Comparison of ENCODE assay signal across 30 mouse cellular contexts in the genomic region with DNA sequence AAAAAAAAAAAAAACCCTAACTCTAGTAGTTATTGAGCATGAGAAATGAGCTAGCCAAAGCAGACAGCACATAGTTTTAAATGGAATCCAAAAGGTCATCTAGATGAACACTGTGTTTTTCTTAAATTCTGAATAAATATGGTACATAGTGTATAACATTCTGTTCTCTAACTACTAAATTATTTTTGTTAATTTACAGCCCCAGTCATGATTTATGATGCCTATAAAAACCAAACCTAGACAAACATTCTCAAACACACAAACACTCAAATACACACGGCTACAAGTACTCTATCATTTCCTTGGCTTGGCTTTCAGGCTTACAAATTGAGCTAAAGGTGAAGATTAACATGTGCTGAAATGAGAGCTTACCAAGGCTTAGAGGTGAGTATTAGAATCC.
DNase-seq lines count a peak whose midpoint lies in the region; ATAC-seq lines count a peak whose summit lies in the region.
"Had no signal": no experiment of that assay in that cellular context is flagged by ENCODE, and none has a peak within 500 bp of the region (broad histone marks: within the 10 kb centered on the region; RNA-seq: fewer than 3 reads in every experiment).

No protein-coding gene starts in this region.

- no peak overlapping the region for H3K27ac ChIP-seq in kidney, embryonic 16.5 days (ENCODE audit: low read length)
- H3K27ac ChIP-seq in neural tube, embryonic 15.5 days (replicated peaks) = no peak overlapping the region
- H3K27ac ChIP-seq: embryonic facial prominence, embryonic 12.5 days; embryonic facial prominence, embryonic 15.5 days; forebrain, embryonic 12.5 days; forebrain, embryonic 15.5 days; heart, adult 2 months; heart, embryonic 10.5 days; heart, embryonic 13.5 days; hindbrain, embryonic 14.5 days; hindbrain, postnatal 0 days had no signal

- no peaks in the 10 kb centered on the region; the same call in 1 of the 2 replicates for H3K4me1 ChIP-seq in kidney, embryonic 16.5 days (ENCODE audit: insufficient read depth, low read length)
- no peaks in the 10 kb centered on the region for H3K4me1 ChIP-seq in neural tube, embryonic 15.5 days
- H3K4me1 ChIP-seq: embryonic facial prominence, embryonic 12.5 days; embryonic facial prominence, embryonic 15.5 days; forebrain, embryonic 12.5 days; forebrain, embryonic 15.5 days; heart, embryonic 10.5 days; heart, embryonic 13.5 days had no signal

- 17% methylated on average over 1 of the region's 1 CpGs for WGBS in kidney, embryonic 16.5 days
- 51% methylated on average over 1 of the region's 1 CpGs for WGBS in neural tube, embryonic 15.5 days

- ATAC-seq in kidney, embryonic 16.5 days (ENCODE audit: low FRiP score, low TSS enrichment) = 0 out of 2 replicates have a peak, but pooled peaks have one; percentile 39
- ATAC-seq in neural tube, embryonic 15.5 days (ENCODE audit: low FRiP score) = no peak
- ATAC-seq: forebrain, embryonic 15.5 days; hindbrain, postnatal 0 days; Patski had no signal

- no peak overlapping the region for H3K4me2 ChIP-seq in kidney, embryonic 16.5 days (replicated peaks; ENCODE audit: low read depth, low read length)
- no peak overlapping the region for H3K4me2 ChIP-seq in neural tube, embryonic 15.5 days
- H3K4me2 ChIP-seq: embryonic facial prominence, embryonic 12.5 days; embryonic facial prominence, embryonic 15.5 days; forebrain, embryonic 12.5 days; forebrain, embryonic 15.5 days; heart, embryonic 13.5 days; hindbrain, embryonic 14.5 days had no signal

- H3K27me3 ChIP-seq in kidney, embryonic 16.5 days (ENCODE audit: insufficient read depth, low read length) = no peaks in the 10 kb centered on the region
- no peaks in the 10 kb centered on the region for H3K27me3 ChIP-seq in neural tube, embryonic 15.5 days (replicated peaks)
- H3K27me3 ChIP-seq: CH12.LX; embryonic facial prominence, embryonic 12.5 days; embryonic facial prominence, embryonic 15.5 days; forebrain, embryonic 12.5 days; forebrain, embryonic 15.5 days; heart, embryonic 13.5 days; Patski had no signal

- no peaks in the 10 kb centered on the region for H3K36me3 ChIP-seq in kidney, embryonic 16.5 days (ENCODE audit: insufficient read depth, low read length)
- no peaks in the 10 kb centered on the region for H3K36me3 ChIP-seq in neural tube, embryonic 15.5 days
- H3K36me3 ChIP-seq: embryonic facial prominence, embryonic 12.5 days; embryonic facial prominence, embryonic 15.5 days; forebrain, embryonic 12.5 days; forebrain, embryonic 15.5 days; G1E; heart, embryonic 10.5 days; heart, embryonic 13.5 days had no signal

- DNase-seq in kidney, adult 9 months = peak; percentile 3
- DNase-seq in kidney, adult 8-10 months = no peak
- no peak for DNase-seq in kidney, postnatal 14 days
- DNase-seq in forelimb bud, embryonic 11.5 days (ENCODE audit: low read depth, low spot score) = peak; percentile 17
- DNase-seq: adrenal gland, adult 2 months; adrenal gland, postnatal 14 days; B cell, adult 2 months; cerebellum, adult 11 months; cerebellum, adult 2 months; cerebellum, adult 9-11 months; cerebellum, postnatal 25 days; gastrocnemius, postnatal 10 days; gastrocnemius, postnatal 36 days; heart, adult 2 months; heart, postnatal 14 days; heart, postnatal 4 days had no signal

- no peak overlapping the region for H3K4me3 ChIP-seq in kidney, embryonic 16.5 days (ENCODE audit: low read length)
- no peak overlapping the region for H3K4me3 ChIP-seq in neural tube, embryonic 15.5 days (replicated peaks)
- H3K4me3 ChIP-seq: embryonic facial prominence, embryonic 12.5 days; embryonic facial prominence, embryonic 15.5 days; erythroblast, embryonic 14.5 days; forebrain, embryonic 12.5 days; forebrain, embryonic 15.5 days; heart, adult 2 months; heart, embryonic 10.5 days; heart, embryonic 13.5 days had no signal

- H3K9me3 ChIP-seq in kidney, embryonic 16.5 days (ENCODE audit: low read length) = no peaks in the 10 kb centered on the region
- no peaks in the 10 kb centered on the region for H3K9me3 ChIP-seq in neural tube, embryonic 15.5 days (replicated peaks)
- H3K9me3 ChIP-seq: embryonic facial prominence, embryonic 12.5 days; embryonic facial prominence, embryonic 15.5 days; forebrain, embryonic 12.5 days; forebrain, embryonic 15.5 days; G1E; heart, embryonic 10.5 days; heart, embryonic 13.5 days had no signal

- no peak overlapping the region for H3K9ac ChIP-seq in kidney, embryonic 16.5 days (replicated peaks; ENCODE audit: low read length)
- no peak overlapping the region for H3K9ac ChIP-seq in neural tube, embryonic 15.5 days (replicated peaks)
- H3K9ac ChIP-seq: embryonic facial prominence, embryonic 12.5 days; embryonic facial prominence, embryonic 15.5 days; forebrain, embryonic 12.5 days; forebrain, embryonic 15.5 days; heart, embryonic 13.5 days; hindbrain, embryonic 14.5 days had no signal

Comparison
In these comparisons a context has a peak if more than half of its experiments do, and no peak if none do; other contexts are left out.
1. DNase-seq: peak in kidney, adult 9 months (single experiment) and forelimb bud, embryonic 11.5 days (single experiment); none in kidney, adult 8-10 months (0 of 2) and kidney, postnatal 14 days (single experiment).